Mouse (Mus musculus) c-Kit-positive CD71-positive TER-119-positive erythroid progenitor cells, embryonic 14.5 days (primary cell): ENCODE measurements around the gene Rabl6.

Experiments used
- DNase-seq: peaks from one replicate; pipeline ENCODE4 v3.0.0-alpha.2; 2013; ENCODE audit warnings: low spot score

Rabl6 gene

GRCm38 (mm10) chr2:25541644-25542367, 66.5 kb downstream of the Rabl6 start:
- DNase-seq, result no peak

DNA sequence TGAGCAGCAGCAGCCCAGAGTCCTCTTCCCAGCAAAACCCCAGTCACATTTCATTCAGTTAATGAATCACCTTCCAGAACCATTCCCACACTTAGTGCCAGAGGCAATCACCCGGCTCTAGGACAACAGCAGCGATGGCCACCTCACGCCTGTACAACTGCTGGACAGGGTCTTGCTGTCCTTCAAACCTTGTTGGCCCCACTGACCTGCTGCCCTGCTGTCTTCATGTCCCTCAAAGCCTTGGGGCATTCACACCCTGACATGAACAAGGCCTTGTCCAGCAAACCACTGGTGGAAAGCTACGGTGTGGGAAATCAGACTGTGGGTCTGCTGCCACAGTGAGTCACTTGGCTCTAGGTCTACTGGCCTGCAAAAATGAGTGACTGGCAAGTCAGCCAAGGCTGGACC, 67.8 kb downstream of the Rabl6 start:
- DNase-seq, result no peak

GRCm38 (mm10) chr2:25536531-25536930, 71.8 kb downstream of the Rabl6 start:
- DNase-seq, result no peak

- no peak for DNase-seq
Measured at GRCm38 (mm10) chr2:25534866-25535182, 73.5 kb downstream of the Rabl6 start.

GRCm38 (mm10) chr2:25534178-25534865, 74.0 kb downstream of the Rabl6 start:
- DNase-seq, result peak; percentile 46

DNA sequence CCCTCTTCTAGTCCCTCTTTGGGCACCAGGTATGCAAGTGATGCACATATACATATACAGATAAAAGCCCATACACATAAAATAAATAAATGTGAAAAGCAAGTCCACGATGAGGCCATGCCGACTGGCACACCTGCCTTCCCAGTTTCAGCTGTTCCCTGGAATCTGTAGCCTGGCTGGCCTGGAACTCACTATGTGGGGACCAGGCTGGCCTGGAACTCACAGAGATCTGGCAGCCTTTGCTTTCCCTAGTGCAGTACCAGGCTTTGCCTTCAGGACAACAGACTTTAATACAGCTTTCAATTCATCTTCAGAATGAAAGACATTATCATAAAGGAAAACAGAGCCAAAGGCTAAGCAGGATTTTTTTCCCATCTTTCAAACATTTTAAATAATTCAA, 74.6 kb downstream of the Rabl6 start:
- DNase-seq, result no peak
